Mouse (Mus musculus): ENCODE results near the gene Map7d2.

Gene Map7d2

GRCm38 (mm10) chrX:159509847-159510715, 95.7 kb downstream of the Map7d2 start:
- DNase-seq (ENCODE audit: low read depth in 1 of 2, low spot score in 2 of 2), result no peak

GRCm38 (mm10) chrX:159510716-159511051, 96.3 kb downstream of the Map7d2 start:
- DNase-seq (ENCODE audit: low read depth in 1 of 2, low spot score in 2 of 2), result no peak

GRCm38 (mm10) chrX:159515599-159515998, 101.2 kb downstream of the Map7d2 start:
- DNase-seq (ENCODE audit: low read depth in 1 of 2, low spot score in 2 of 2), result no peak

DNA sequence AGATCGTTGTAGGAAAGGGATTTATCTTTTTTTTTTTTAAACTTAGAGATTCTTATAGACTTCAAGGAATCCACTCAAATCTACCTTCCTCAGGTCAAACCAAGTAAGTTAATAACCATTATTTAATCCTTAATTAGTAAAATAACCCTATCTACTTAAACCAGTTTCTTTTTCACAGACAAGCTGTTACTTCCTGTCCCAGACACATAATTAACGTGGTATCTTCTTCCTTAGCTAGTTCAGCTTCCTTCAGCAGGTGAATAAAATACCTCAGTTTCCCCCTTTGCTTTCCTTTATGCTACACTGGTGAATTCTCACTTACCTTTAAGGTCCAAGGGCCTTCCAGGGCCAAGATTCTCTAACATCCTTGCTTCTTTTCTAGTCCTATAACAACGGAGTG, 107.4 kb downstream of the Map7d2 start:
- DNase-seq (ENCODE audit: low read depth in 1 of 2, low spot score in 2 of 2), result no peak

GRCm38 (mm10) chrX:159522651-159523050, 108.3 kb downstream of the Map7d2 start:
- DNase-seq (ENCODE audit: low read depth in 1 of 2, low spot score in 2 of 2), result no peak

DNA sequence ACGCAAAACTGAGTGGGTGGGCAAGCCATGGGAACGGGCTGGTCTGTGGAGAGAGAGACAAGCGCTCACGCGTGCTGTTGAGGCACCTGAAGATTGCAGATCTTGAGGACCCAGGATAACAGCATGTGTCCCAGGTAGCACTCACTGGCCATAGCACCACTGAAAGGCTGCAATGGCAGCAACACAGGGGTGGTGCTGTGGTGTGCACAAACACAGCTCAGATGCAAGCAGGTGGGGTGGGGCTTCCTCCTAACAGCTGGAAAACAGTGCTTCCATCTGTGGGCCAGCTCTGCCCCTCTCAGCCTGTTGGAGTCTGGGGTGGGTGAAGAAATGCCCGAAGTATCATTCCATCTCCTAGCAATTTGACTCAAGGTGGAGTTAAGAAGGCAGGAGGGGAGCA, 112.0 kb downstream of the Map7d2 start, which contains the start of gene Bclaf3:
Gene Bclaf3 (plus strand): TSS at position 301 of the 400 bp plus-strand sequence.
- DNase-seq (ENCODE audit: low read depth in 1 of 2, low spot score in 2 of 2), result no peak

DNA sequence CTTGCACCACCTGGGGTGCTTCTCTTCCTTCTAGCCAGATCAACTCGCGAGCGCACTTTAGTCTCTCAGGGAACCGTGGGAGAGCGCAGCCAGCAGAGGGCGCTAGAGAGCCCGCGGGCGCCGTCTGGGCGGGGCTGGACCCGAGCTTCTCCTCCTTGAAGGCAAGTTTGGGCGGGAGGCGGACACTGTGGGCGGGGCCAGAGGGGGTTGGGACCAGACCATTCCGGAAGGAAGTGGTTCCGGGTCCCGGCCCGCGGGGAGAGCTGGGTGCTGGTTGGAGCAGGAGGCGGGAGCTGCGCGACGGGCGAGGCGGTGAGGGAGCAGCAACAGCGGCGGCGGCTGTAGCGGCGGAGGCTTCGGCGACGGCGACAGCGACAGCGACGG, 118.0 kb downstream of the Map7d2 start:
- peak; percentile 92 for DNase-seq (ENCODE audit: low read depth in 1 of 2, low spot score in 2 of 2)

GRCm38 (mm10) chrX:159532811-159533462, 118.6 kb downstream of the Map7d2 start:
- DNase-seq (ENCODE audit: low read depth in 1 of 2, low spot score in 2 of 2), result no peak

DNA sequence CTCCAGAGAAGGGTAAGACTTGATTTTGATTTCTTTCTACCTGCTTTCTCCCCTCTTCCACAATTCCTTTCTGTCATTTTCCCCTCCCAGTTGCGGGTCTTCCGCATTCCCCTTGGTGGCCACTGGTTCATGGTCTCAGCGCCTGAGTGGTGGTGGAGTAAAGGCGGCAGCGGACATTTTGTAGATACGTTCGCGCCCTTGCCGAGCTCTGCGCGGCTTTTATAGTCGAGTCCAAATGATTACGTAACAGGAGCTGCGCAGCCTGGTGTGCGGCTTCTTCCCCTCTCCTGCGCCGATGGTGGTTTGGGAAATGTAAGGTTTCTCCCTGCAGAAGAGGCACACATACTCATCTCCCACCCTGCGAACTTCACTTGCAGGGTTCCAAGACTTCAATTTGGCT, 127.6 kb downstream of the Map7d2 start:
- no peak for DNase-seq (ENCODE audit: low read depth in 1 of 2, low spot score in 2 of 2)

- no peak for DNase-seq (ENCODE audit: low read depth in 1 of 2, low spot score in 2 of 2)
These were observed 132.7 kb downstream of the Map7d2 start for GRCm38 (mm10) chrX:159547093-159547492.
